Mouse (Mus musculus) B cell, adult 2 months (primary cell): ENCODE measurements around the gene Spty2d1.

Source experiments
- DNase-seq, 2 experiments: peaks; one replicate each; pipeline ENCODE4 v3.0.0; 2022

Gene Spty2d1

DNA sequence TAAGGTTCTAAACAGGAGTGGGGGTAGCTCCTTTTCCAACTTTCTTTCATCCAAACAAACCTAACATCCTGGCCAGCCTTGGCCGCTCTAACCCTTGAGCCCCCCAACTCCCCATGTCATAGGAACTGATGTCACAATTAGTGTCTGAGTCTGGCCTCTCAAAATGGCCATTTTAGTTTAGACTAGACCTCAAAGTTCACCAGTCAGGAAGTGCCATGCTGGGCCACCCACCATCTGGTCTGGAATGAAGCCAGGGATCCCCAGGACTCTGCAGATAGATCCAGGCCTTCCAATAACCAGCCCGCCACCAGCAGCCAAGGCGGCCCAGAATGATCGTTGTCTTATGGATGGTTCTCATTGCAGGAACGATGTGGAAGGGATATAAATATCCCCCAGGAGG lies 21.6 kb downstream of the Spty2d1 start:
- no peak for DNase-seq

DNA sequence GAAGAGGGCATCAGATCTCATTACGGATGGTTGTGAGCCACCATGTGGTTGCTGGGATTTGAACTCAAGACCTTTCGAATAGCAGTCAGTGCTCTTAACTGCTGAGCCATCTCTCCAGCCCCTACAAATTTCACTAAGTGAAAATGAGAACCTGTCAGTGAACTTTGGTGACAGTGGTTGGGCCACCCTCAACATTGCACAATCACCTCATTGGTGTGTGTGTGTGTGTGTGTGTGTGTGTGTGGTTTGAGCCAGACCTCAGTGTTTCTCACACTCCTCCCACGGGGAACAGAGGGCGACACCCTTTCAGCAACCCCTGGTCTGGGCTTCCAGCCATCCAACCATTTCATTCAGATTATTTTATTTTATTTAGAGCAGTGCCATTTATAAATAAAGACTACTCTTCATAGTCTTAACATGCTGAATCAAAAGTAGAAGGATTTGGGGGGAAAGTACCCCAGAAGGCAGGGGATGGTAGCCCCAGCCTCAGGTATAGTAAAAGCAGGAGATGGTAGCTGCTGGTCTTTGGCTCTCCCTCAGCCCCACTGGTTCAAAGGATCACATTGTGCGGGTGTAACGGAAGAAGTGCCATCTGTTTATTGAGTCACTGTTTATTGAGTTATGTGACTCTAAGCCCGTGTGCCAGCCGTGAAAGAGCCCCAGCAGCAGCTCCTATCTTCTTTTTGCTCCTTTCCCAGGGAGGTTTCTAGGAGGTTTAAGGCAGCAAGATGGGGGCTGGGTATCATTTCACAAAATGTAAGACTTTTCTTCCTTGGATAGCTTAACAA lies 22.3 kb downstream of the Spty2d1 start:
- DNase-seq: no peak

DNA sequence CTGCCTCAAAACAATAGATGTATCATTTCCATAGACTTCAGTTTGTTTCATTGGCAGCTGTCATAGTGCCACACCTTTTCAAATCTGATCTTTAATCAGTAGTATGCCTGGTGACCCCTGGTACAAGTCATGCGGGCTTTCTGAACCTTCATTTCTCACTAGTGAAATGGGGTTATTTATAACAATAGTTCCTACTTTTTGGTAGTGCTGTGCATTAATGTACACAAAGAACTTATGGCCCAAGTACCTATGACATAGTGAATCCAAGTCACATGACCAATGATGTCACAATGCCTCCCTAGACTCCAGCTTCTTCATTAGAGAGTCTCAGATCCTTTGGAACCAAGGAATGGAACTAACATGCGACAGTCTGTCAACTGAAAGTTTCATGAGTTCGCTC lies 24.9 kb downstream of the Spty2d1 start, which contains the start of gene Gm9999:
TSS of gene Gm9999 (plus strand) at position 301 of the 400 bp plus-strand sequence.
- DNase-seq: no peak

DNA sequence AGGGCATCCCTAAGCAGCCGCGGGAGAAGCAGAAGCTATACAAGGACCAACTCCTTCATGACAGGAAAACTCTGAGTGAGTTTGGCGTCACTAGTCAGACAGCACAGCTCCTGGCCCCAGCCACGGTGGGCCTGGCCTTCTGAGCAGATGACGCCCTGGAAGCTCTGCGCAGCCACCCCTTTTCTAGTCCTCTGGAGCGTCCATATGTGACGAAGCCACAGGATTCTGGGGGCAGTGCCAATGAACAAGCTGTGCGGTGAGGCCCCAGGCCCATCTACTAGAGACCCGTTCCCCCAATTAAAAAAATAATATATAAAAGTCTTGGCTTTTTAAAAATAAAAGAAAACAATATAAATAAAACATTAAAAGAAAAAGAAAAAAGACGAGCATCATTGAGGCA lies 32.8 kb downstream of the Spty2d1 start:
- DNase-seq: no peak

DNA sequence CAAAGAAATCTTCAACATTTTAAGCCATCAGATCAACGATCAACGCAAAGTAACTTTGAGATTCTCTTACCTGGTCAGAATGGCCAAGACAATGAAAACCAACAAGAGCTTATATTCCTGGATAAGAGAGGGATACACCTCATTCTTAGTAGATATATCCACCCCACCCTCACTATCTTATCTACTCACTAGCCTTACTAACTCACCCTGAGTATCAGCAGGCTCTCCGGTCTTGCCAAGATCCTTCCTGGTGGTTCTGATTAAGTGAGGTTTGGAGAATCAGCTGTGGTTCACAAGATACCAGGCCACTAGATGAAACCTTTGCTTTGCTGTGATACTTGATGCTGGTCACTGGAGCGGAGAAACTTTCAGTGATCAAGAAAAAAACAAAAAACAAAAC lies 33.6 kb downstream of the Spty2d1 start:
- DNase-seq: no peak

DNA sequence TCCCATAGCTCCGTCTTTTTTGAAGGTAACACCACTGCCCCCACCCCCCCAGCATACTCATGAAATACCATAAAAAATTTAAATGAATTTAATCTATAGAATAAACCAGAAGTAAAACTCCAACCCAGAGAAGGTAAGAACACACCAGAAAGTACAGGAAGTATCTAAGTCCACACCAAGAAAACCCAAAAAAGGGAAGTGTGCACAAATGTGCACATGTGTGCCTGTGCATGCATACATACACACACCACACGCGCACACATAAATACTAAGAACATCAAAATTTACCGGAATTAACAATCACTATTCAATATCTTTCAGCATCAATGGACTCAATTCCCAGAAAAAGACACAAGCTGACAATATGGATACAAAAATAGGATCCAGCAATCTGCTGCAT lies 38.3 kb downstream of the Spty2d1 start:
- no peak for DNase-seq

DNA sequence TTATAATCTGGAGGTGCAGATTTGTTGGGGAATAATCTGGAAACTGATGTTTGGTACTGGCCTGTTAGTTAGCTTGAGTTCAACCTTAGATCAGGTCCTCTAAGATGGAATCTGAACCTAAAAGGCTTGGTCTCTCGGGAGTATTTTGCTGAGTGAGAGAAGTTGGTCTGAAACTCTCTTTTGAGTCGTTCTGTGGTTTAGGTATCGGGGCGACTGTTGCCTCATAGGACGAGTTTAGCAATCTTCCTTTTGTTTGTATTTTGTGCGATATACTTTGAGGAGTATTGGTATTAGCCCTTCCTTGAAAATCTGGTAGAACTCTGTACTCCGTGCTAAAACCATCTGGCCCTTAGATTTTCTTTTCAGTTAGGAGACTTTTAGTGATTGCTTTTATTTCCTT lies 44.1 kb downstream of the Spty2d1 start:
- DNase-seq: no peak

DNA sequence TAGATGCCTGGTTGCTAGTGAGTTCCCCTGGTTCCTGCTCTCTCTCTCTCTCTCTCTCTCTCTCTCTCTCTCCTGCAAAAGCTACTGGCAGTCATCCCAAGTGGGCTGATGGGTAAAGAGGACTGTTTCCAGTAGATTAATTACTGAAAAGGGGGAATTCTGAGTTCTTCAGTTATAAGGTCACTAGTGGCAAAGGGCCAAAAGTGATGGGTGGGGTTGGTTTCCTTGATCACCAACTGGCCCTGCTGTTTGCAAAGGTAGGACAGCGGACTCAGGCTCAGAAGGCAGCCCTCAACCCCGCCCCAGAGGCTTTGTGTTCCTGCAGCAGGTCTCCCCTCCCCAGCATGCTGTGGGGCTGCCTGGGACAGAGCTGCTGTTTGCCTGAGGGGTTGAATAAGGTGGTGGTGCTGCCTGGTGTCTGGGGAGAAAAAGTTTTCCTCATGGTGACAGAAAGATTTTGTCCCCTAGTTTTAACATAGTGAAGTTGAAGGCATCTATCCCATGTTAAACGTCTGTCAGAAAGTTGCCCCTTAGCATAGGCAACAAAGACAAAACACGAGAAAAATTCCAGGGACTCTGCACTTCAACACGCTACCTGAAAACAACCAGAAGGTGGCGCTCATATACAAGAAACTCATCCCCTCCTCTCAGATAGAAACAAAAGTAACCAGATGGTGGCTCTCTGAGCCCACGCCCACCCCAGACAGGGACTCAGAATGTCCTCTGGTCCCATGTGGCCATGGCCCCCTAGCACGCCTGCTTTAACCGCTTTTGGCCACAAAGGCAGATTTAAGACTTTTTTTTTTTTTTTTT lies 45.2 kb downstream of the Spty2d1 start:
- DNase-seq: peak; percentile 74

DNA sequence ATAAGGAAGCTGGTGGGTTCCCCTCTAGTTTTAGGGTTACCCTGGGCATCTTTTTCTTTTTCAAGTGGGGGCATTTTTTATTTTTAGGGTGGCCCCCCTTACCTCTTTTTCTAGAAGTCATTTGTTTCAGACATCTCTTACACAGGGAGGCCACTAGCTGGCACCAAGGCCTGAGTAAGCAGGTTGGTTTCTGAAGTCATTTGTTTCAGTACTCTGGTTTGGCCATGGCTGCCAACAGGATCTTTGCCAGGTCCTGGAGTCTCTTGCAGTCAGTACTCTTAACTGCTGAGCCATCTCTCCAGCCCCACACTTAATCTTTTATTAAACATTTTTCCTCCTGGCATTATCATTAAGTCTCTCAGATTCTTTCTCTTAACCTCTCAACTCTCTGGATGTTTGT lies 46.1 kb downstream of the Spty2d1 start:
- DNase-seq: no peak

DNA sequence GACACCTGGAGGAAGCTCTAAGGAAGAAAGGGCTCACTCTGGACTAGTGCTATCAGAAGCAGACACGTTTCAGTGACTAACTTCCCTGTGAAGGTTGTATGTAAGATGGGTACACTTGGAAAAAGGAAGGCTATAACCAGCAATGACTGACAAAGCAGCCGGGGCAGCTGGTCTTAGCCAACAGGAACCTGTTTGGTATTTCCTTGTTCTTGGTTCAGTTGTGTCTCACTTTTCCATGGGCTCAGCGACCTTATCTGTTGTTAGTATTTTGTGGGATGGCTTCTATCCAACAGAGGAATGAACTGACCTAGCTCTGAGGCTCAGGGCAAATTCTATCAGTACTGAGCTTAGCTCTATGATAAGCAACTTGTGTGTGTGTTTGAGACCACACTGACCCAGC lies 47.2 kb downstream of the Spty2d1 start:
- DNase-seq: no peak

DNA sequence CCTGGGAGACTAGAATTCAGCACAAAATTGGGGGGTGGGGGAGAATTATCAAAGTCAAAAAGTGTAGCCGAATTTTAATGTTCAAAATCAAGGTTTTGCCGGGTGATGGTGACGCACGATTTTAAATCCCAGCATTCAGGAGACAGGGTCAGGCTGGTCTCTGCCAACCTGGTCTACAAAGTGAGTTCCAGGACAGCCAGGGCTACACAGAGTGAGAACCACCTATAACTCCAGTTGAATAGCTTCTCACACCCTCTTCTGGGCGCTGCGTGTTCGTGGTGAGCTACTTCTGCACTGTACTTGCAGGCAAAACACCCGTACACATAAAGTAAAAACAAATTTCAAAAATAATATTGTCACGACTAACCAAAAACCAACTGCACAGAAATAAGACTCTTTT lies 49.4 kb downstream of the Spty2d1 start:
- DNase-seq: no peak

DNA sequence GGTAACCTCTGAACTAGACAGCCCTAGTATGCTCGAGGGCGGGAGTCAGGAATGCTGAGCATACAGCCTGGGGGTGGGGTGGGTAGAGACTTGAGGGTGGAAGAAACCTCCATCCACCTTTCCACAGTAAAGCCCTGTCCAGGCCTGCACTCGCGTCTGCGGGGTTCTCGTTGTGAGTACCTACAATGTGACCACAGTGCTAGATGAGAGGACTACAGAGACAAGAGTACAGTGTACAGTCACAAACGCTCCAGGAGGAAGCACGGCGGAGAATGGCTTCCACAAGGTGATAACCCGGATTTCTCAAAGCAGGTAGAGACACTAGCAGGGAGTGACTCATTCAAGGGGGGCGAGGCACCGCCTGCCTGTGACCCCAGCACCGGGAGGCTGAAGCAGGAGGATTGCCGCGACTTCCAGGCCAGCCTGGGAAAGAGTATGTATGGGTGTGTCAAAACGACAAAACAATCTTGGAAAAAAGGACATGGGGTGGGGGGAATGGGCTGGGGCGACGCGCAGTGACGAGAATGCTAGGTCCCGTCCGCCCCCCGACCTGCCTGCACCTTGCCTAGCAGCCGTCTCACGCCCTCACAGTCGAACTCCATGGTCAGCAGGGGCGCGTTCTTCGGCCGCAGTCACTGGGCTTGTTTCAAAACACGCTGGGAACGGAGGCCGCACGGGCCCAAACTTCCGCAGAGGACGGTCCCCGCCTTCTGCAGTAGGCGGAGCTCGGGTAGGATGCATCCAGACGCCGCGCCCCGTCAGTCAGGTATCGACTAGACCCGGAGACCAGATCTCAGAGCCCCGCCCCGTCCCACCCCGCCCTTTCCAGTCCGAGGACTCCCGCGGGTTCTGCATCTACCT lies 50.1 kb downstream of the Spty2d1 start, which contains the start of gene Uevld:
TSS of gene Uevld (minus strand) at position 697 of the 861 bp plus-strand sequence.
- DNase-seq: peak; percentile 79 to 80
